Mouse (Mus musculus): ENCODE results near the gene Gcnt1. TPM values are rescaled to one million over a fixed set of nuclear protein-coding genes. Genes with fewer than 3 reads are reported as not detected.

Gene Gcnt1
- total and polyA plus RNA-seq, 2 experiments from 2014 or later, result 2.5 to 9.9 TPM

- peak within 1 kb of the TSS; percentile 76 for H3K27ac ChIP-seq (ENCODE audit: low read depth)
- peak; percentile 96 for DNase-seq (ENCODE audit: low spot score)
Measured at GRCm38 (mm10) chr19:17393841-17394591, 21.4 kb upstream of the Gcnt1 start, which contains the start of gene Rfk. Gene Rfk, plus strand, starts transcription at chr19:17394043.

DNA sequence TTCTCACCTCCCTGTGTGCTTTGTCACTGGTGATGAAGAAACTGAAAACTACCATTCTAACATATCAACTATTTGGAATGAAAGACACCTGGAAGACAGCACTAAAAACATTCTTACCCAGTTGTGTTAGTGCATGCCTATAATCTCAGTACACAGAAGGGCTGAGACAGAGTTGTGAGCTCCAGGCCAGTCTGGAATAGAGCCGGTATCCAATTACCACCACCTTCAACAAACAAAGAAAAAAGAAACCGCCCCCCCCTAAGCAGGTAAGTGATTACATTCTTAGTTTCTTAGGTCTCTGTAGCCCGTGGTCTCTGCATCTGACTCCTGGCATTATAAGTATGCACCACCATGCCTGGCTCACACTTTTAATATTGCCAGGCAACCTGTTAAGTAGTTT, 20.2 kb upstream of the Gcnt1 start:
- H3K4me2 ChIP-seq (ENCODE audit: low read depth, low read length), result peak overlapping the region; percentile 90; the same call in 1 of the 2 replicates
- WGBS, result 30% methylated on average over 3 of the region's 3 CpGs

More at GRCm38 (mm10) chr19:17393841-17394591, 21.4 kb upstream of the Gcnt1 start, which contains the start of gene Rfk:
- Histone ChIP-seq H3K27me3 (ENCODE audit: control insufficient read depth, insufficient read depth, low read length) (no peaks in the 10 kb centered on the region), H3K9ac (replicated peaks; ENCODE audit: low read depth, low read length) (peak within 1 kb of the TSS; percentile 88), H3K4me3 (ENCODE audit: low read depth, low read length) (peak within 1 kb of the TSS; percentile 82), H3K9me3 (replicated peaks; ENCODE audit: control insufficient read depth, low read length) (no peaks in the 10 kb centered on the region), H3K4me2 (ENCODE audit: low read depth, low read length) (peak within 1 kb of the TSS; percentile 90), H3K36me3 (replicated peaks; ENCODE audit: control insufficient read depth, insufficient read depth, low read length) (peaks cover 20% of the 10 kb centered on the region), H3K4me1 (ENCODE audit: control insufficient read depth, insufficient read depth) (peaks cover 16% of the 10 kb centered on the region)
- under 1% methylated on average over 73 of the region's 83 CpGs for WGBS
- no peak for TF ChIP-seq CTCF (IDR thresholded peaks at IDR 0.05; ENCODE audit: low read depth)
- peak; percentile 98 for ATAC-seq (ENCODE audit: insufficient read depth, low read depth)

DNA sequence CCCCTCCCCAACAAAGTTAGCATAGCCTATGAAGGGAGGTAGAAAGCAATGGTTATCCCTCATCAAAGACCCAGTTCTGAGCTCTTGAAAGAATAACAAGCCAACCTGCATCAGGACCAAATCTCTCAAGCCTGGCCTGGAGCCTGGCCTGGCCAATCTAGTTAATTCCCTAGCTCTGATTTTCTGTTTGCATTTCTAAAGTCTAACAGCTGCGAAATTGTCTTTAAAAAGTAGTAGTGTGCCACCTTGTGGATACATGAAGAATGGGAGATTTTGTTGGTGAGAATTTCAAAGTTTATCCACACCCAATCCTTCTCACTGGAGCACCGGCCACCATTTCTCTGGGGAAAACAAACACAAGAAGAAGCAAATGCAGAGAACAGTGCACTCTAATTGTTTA, 15.8 kb upstream of the Gcnt1 start:
- TF ChIP-seq EP300 (IDR thresholded peaks at IDR 0.05; ENCODE audit: low read depth) (no peak), CTCF (IDR thresholded peaks at IDR 0.05; ENCODE audit: low read depth) (peak; percentile 66)
- Histone ChIP-seq H3K4me3 (ENCODE audit: low read depth, low read length) (no peak overlapping the region), H3K27ac (ENCODE audit: low read depth) (no peak overlapping the region), H3K9me3 (replicated peaks; ENCODE audit: control insufficient read depth, low read length) (no peaks in the 10 kb centered on the region), H3K4me1 (ENCODE audit: control insufficient read depth, insufficient read depth) (0 out of 2 replicates have a peak, but pooled peaks cover 4% of the 10 kb centered on the region), H3K36me3 (replicated peaks; ENCODE audit: control insufficient read depth, insufficient read depth, low read length) (no peaks in the 10 kb centered on the region), H3K9ac (replicated peaks; ENCODE audit: low read depth, low read length) (no peak overlapping the region), H3K4me2 (ENCODE audit: low read depth, low read length) (no peak overlapping the region), H3K27me3 (ENCODE audit: control insufficient read depth, insufficient read depth, low read length) (no peaks in the 10 kb centered on the region)
- ATAC-seq (ENCODE audit: insufficient read depth, low read depth), result no peak
- WGBS, result 13% methylated on average over 2 of the region's 2 CpGs
- peak; percentile 68 for DNase-seq (ENCODE audit: low spot score)

More for the DNA sequence above, 20.2 kb upstream of the Gcnt1 start:
- ATAC-seq (ENCODE audit: insufficient read depth, low read depth), result no peak
- Histone ChIP-seq H3K27ac (ENCODE audit: low read depth) (no peak overlapping the region), H3K27me3 (ENCODE audit: control insufficient read depth, insufficient read depth, low read length) (no peaks in the 10 kb centered on the region), H3K4me3 (ENCODE audit: low read depth, low read length) (no peak overlapping the region), H3K9me3 (replicated peaks; ENCODE audit: control insufficient read depth, low read length) (no peaks in the 10 kb centered on the region), H3K36me3 (replicated peaks; ENCODE audit: control insufficient read depth, insufficient read depth, low read length) (peaks cover 8% of the 10 kb centered on the region; the same call in 1 of the 2 replicates), H3K4me1 (ENCODE audit: control insufficient read depth, insufficient read depth) (peaks cover 16% of the 10 kb centered on the region), H3K9ac (replicated peaks; ENCODE audit: low read depth, low read length) (no peak overlapping the region)
- TF ChIP-seq EP300 (IDR thresholded peaks at IDR 0.05; ENCODE audit: low read depth), result no peak
- no peak for TF ChIP-seq CTCF (IDR thresholded peaks at IDR 0.05; ENCODE audit: low read depth)
- no peak for DNase-seq (ENCODE audit: low spot score)

DNA sequence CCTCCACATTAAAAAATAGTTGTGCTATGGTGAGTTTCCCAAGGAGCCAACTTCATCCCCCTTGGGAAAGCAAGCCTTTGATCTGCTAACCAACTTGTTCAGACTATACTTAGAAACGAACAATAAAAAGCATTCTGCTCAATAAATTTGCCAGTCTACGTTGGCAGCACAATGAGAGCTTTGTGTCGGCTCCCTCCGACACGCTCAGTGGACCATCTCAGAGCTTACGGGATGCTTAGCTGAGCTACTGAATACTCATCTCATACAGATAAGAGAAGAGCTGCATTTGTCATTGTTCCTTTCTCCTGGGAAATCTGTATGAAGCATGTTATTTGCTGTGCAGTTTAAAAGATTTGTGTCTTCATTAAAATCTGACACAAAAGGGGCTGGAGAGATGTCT, 13.8 kb upstream of the Gcnt1 start:
- H3K4me1 ChIP-seq (ENCODE audit: control insufficient read depth, insufficient read depth), result no peaks in the 10 kb centered on the region
- no peak for ATAC-seq (ENCODE audit: insufficient read depth, low read depth)
- H3K4me3 ChIP-seq (ENCODE audit: low read depth, low read length), result no peak overlapping the region
- no peak overlapping the region for H3K9ac ChIP-seq (replicated peaks; ENCODE audit: low read depth, low read length)
- H3K4me2 ChIP-seq (ENCODE audit: low read depth, low read length), result no peak overlapping the region
- H3K27me3 ChIP-seq (ENCODE audit: control insufficient read depth, insufficient read depth, low read length), result no peaks in the 10 kb centered on the region
- TF ChIP-seq EP300 (IDR thresholded peaks at IDR 0.05; ENCODE audit: low read depth), result no peak
- TF ChIP-seq CTCF (IDR thresholded peaks at IDR 0.05; ENCODE audit: low read depth), result no peak
- no peaks in the 10 kb centered on the region for H3K36me3 ChIP-seq (replicated peaks; ENCODE audit: control insufficient read depth, insufficient read depth, low read length)
- no peak overlapping the region for H3K27ac ChIP-seq (ENCODE audit: low read depth)
- no peaks in the 10 kb centered on the region for H3K9me3 ChIP-seq (replicated peaks; ENCODE audit: control insufficient read depth, low read length)
- no peak for DNase-seq (ENCODE audit: low spot score)
- WGBS, result 70% methylated on average over 6 of the region's 6 CpGs

GRCm38 (mm10) chr19:17385426-17385825, 12.8 kb upstream of the Gcnt1 start:
- no peaks in the 10 kb centered on the region for H3K36me3 ChIP-seq (replicated peaks; ENCODE audit: control insufficient read depth, insufficient read depth, low read length)
- no peak overlapping the region for H3K4me2 ChIP-seq (ENCODE audit: low read depth, low read length)
- H3K4me1 ChIP-seq (ENCODE audit: control insufficient read depth, insufficient read depth), result no peaks in the 10 kb centered on the region
- no peak for ATAC-seq (ENCODE audit: insufficient read depth, low read depth)
- TF ChIP-seq EP300 (IDR thresholded peaks at IDR 0.05; ENCODE audit: low read depth) (no peak), CTCF (IDR thresholded peaks at IDR 0.05; ENCODE audit: low read depth) (no peak)
- no peak overlapping the region for H3K4me3 ChIP-seq (ENCODE audit: low read depth, low read length)
- no peak for DNase-seq (ENCODE audit: low spot score)
- no peaks in the 10 kb centered on the region for H3K27me3 ChIP-seq (ENCODE audit: control insufficient read depth, insufficient read depth, low read length)
- H3K27ac ChIP-seq (ENCODE audit: low read depth), result no peak overlapping the region
- 55% methylated on average over 1 of the region's 1 CpGs for WGBS
- H3K9me3 ChIP-seq (replicated peaks; ENCODE audit: control insufficient read depth, low read length), result no peaks in the 10 kb centered on the region
- no peak overlapping the region for H3K9ac ChIP-seq (replicated peaks; ENCODE audit: low read depth, low read length)

Data from heart, postnatal 0 days (tissue).